Mouse (Mus musculus): ENCODE data around the gene Gm47289.

Gm47289 gene

GRCm38 (mm10) chr9:119156278-119157201 lies 2.4 kb upstream of the Gm47289 start, which contains the start of gene Acaa1b:
TSS of gene Acaa1b (minus strand) at chr9:119157093.
- DNase-seq (ENCODE audit: extremely low read depth, insufficient read length, low spot score), result no peak

- no peak for DNase-seq (ENCODE audit: extremely low read depth, insufficient read length, low spot score)
These were observed 1.7 kb downstream of the Gm47289 start for GRCm38 (mm10) chr9:119160689-119161088.

- peak; percentile 28 for DNase-seq (ENCODE audit: extremely low read depth, insufficient read length, low spot score)
These were observed 5.8 kb downstream of the Gm47289 start for GRCm38 (mm10) chr9:119164743-119165142.

GRCm38 (mm10) chr9:119165548-119165947 lies 6.6 kb downstream of the Gm47289 start:
- DNase-seq (ENCODE audit: extremely low read depth, insufficient read length, low spot score), result no peak

GRCm38 (mm10) chr9:119167608-119168007 lies 8.6 kb downstream of the Gm47289 start:
- no peak for DNase-seq (ENCODE audit: extremely low read depth, insufficient read length, low spot score)

- no peak for DNase-seq (ENCODE audit: extremely low read depth, insufficient read length, low spot score)
These were observed 20.3 kb downstream of the Gm47289 start for GRCm38 (mm10) chr9:119179292-119179691.

GRCm38 (mm10) chr9:119181241-119181728 lies 22.3 kb downstream of the Gm47289 start:
- peak; percentile 56 for DNase-seq (ENCODE audit: extremely low read depth, insufficient read length, low spot score)

GRCm38 (mm10) chr9:119192202-119192990 lies 33.4 kb downstream of the Gm47289 start:
- no peak for DNase-seq (ENCODE audit: extremely low read depth, insufficient read length, low spot score)

GRCm38 (mm10) chr9:119199151-119199861 lies 40.3 kb downstream of the Gm47289 start:
- no peak for DNase-seq (ENCODE audit: extremely low read depth, insufficient read length, low spot score)

GRCm38 (mm10) chr9:119201653-119202052 lies 42.7 kb downstream of the Gm47289 start:
- DNase-seq (ENCODE audit: extremely low read depth, insufficient read length, low spot score), result no peak

- no peak for DNase-seq (ENCODE audit: extremely low read depth, insufficient read length, low spot score)
These were observed 44.7 kb downstream of the Gm47289 start for GRCm38 (mm10) chr9:119203617-119204016.

GRCm38 (mm10) chr9:119205756-119206155 lies 46.8 kb downstream of the Gm47289 start:
- DNase-seq (ENCODE audit: extremely low read depth, insufficient read length, low spot score), result no peak

GRCm38 (mm10) chr9:119206666-119207065 lies 47.7 kb downstream of the Gm47289 start:
- DNase-seq (ENCODE audit: extremely low read depth, insufficient read length, low spot score), result no peak

GRCm38 (mm10) chr9:119207113-119207512 lies 48.2 kb downstream of the Gm47289 start:
- DNase-seq (ENCODE audit: extremely low read depth, insufficient read length, low spot score), result no peak

- no peak for DNase-seq (ENCODE audit: extremely low read depth, insufficient read length, low spot score)
These were observed 50.0 kb downstream of the Gm47289 start, which contains the start of gene Slc22a13 for GRCm38 (mm10) chr9:119208998-119209397. TSS of gene Slc22a13 (minus strand) at chr9:119209098.

Measured in 3134 (cell line).